Mouse (Mus musculus) fibroblast of lung, adult 2 months (primary cell): ENCODE measurements around the gene Sar1a.

ENCODE experiments used
- DNase-seq: peaks from one replicate; pipeline ENCODE4 v3.0.0-alpha.2; 2011; ENCODE audit warnings: low read depth

Sar1a gene

DNA sequence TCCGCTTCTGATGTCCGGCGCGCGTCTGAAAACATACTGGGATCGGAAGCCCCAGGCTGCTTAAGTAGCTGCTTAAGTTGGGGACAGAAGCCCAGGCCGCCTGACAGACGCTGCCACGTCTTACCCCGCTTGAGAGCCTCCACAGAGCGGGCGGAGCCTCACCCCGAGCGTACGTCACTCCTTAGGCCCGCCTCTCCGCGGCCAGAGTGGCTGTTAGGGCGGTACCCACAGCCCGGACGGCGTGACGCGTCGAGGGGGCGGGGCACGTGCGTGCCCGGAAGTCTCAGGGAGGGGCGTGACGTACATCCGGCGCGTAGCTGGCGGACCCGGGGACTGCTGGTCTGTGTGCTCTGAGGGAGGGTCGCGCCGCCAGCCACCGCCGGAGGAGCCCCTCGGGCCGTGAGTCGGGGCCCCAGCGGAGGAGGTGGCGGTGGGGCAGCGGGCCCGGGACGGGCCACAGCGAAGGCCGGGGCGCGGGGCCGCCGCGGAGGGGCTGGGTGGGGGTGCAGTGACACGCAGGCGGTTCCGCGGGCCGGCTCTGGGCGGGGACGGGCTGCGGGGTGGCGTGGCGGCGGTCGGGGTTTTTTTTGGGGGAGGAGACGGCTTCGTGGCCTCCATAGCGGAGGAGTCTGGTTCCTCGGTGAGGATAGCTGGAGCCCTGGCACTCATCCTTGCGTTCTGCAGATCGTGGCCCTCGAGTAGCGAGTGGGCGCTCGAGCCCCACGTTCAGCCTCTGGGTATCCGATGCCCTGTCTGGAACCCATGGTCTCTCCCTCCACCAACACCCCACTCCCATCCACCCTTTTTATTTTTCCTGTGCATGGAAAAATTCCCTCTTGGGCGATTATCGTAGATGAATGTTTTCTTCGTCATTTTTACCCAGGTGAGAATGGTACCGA lies at the start of gene Sar1a:
Sar1a (plus strand) TSS at position 285 of the 899 bp plus-strand sequence.
- DNase-seq = peak; percentile 95

DNA sequence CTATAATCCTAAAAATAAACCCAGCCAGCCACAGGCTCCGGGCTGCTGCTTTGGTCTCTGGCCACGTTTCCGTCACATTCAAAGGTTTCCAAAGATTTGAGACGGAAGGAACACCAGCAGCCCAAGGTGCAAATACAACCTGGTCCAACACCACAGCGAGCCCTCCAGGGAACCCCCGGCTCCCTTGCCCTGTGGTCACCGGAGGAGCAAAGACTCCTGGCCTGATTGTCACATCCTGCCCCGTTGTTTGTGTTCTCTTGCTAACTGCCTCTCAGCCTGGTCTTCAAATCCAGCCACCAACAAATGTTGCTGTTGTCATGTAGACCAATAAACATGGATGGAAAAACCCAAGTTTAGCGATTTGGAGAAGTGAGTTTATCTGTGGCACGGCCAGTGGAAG lies 47.7 kb upstream of the Sar1a start:
- DNase-seq = no peak

DNA sequence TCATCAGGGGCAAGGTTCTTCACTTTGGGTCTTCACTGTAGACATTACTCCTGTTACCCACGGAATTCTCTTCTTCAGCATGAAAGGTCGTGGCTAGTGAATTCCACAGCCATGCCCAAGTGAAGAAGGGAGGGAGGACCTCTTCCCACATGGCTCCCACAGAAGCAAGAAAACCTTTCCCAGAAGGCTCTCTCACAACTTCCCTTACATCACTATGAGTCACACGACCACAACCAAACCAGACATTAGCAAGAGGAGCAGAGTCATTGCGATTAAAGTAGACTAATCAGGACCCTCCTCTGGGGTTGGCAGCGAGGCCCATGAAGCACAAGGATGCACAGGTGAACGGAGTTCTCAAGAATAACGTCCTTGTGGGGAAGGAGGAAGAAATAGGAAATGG lies 43.0 kb upstream of the Sar1a start:
- no peak for DNase-seq

DNA sequence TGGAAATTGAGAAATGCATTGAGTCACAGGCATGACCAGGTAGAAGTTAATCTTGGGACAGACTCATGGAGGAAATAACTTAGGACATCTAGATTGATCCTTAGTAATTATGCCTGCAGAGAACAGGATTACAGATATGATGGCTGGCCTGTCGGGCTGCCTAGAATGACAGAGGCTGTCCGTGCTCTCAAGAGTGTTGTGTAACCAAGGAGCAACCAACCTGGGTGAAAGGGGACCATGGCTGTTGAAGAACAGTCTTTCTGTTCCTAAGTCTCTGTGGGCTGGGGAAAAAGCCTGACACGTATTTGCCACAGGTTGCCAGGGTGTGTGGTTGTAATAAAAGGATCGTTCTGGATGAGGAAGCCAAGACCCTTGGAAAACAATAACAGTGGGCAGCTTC lies 39.7 kb upstream of the Sar1a start:
- no peak for DNase-seq

DNA sequence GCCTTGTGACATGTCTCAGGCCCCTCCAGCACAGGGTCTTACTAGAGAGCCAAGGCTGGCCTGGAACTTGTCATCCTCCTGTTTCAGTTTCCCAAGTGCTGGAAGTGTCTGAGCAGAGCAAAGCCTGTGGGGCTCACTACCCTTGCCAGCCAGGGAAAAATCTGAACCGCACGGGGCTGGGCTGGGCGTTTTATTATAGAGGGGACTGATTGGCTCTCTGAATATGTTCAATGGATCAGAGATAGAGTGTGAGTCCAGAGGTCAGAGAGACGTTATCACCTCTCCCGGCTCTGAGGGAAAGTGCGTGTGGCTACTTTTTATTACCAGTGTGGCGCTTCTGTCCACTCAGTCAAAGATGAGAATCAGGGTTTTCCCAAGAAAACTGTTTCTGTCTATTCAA lies 33.5 kb upstream of the Sar1a start:
- no peak for DNase-seq

DNA sequence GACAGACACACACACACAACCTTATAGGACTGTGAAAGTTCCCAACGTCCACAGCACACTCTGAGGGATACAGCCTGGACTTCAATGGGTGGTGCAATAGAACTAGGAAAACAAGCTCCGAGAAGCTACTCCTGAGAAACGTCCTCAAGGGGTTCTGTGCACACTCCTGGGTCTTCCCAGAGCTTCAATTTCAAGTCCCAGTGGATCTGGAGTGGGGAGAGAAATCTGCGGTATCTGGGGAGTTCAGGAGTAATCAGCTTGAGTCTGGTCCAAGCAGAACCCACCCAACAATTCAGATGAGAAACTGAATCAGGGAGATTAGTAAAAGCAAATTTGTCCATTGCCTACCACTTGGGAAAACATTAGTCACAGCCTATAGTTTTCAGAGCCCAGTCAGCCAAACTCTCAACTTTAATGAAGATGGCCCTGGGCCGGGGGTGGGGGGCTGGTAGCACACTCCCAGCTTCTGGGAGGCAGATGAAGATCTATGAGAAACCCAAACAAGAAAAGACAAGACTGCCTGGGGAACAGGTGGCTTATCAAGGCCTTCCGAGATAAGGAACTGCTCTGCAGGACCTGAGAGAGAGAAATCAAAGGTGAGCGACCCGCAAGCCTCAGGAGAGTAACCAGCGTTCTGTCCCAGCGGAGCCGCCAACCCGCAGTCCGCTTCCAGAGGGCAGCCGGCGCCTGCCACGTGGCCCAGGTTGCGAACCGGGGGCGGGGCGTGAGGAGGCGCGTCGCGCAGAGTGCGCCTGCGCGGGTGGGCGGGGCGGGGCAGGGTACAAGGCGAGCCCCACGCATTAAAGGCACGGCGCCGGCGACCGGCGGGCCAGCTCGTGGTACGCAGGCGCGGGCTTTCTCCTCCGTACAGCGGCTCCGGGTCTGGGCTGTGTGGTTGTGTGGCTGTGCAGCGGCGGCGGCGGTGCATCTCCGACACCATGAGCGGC lies 32.0 kb upstream of the Sar1a start, which contains the start of gene Ppa1:
Ppa1 (plus strand) TSS at position 763 of the 947 bp plus-strand sequence.
- peak; percentile 53 for DNase-seq

DNA sequence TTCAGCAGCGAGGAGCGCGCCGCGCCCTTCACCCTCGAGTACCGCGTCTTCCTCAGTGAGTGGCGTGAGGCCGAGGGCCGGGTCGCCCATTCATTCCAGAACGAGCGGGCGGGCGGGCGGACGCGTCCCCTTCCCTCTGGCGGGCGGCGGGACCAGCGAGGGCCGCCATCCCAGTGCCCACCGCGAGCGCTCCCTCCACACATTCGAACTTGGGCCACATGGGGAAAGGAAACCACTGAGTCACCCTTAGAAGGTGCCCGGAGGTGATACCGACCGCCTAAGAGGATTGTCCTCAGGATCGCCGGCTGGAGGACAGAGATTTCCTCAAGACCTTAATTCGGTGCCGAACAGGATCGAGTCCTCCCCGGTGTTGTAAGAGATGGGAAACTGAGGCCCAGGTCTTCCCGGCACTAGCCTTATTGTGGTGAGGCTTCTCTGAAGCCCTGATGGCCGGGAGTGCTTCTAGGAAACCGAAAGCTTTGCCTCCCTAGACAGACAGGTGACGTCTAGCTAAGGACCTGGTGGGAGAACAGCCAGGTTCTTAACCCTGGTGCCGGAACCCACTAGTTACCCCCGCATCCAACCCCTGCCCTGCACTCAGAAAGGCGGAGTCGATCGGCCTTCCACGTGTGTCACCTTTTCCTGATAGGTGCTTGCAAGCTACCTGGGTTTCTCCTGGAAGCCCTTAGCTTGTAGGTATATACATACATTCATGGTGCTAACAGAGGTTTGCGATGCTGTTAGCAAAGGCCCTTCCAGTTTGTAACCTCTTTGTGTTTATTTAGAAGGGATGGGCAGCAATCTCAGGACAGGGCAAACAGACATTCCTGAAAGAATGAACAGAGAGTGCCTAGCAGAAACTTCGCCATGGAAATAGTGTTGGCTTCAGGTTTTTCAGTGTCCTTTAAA lies 31.1 kb upstream of the Sar1a start:
- no peak for DNase-seq

DNA sequence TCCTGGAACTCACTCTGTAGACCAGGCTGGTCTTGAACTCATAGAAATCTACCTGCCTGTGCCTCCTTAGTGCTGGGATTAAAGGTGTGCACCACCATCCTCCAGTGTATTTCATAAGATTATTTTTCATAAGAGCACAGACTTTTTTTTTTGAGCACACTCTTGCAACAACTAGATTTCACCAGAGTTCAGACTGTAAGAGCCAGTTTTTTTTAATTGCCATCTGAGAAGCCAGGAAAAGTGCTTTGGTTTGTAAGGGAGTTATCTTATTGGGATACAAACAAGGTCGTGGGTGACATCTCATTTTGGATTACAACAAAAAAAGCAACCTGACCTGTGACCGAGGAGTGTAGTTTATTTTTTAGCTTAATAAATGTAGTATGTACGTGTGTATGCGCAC lies 26.0 kb upstream of the Sar1a start:
- no peak for DNase-seq

DNA sequence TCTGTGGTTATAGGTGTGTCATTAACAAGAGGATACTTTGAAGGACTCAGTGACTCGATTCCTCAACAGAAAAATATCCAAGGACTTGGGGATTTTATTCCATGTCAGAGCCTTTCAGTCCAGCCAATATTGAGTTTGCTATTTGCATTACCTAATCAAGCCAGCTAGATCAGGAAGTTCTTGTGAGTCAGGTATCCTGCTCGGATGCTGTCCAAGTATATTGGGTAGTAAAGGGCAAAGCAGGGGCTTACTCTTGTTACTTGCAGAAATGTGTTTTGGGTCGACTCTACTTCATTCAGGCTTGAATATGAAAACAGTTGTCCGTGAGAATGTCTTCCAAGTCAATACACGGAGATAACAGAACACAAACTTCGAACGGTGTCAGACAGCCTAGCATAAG lies 25.4 kb upstream of the Sar1a start:
- DNase-seq = no peak

DNA sequence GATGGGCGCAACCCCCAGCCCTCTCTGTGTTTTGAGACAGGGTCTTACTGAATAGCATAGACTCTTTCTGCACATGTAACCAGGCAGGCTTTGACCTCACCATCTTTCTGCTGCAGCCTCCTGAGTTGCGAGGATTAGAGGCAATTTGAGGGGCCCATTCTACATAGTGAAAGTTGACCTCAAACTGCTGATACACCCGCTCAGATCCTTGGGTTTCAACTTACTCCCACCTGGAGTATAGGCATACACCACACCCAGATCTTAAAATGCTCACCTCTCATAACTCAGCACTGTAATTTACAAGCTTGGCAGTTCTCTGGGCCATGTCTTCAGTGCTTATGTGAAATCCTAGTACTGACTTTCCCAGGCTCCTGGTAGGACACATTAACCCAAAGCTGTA lies 24.9 kb upstream of the Sar1a start:
- no peak for DNase-seq

DNA sequence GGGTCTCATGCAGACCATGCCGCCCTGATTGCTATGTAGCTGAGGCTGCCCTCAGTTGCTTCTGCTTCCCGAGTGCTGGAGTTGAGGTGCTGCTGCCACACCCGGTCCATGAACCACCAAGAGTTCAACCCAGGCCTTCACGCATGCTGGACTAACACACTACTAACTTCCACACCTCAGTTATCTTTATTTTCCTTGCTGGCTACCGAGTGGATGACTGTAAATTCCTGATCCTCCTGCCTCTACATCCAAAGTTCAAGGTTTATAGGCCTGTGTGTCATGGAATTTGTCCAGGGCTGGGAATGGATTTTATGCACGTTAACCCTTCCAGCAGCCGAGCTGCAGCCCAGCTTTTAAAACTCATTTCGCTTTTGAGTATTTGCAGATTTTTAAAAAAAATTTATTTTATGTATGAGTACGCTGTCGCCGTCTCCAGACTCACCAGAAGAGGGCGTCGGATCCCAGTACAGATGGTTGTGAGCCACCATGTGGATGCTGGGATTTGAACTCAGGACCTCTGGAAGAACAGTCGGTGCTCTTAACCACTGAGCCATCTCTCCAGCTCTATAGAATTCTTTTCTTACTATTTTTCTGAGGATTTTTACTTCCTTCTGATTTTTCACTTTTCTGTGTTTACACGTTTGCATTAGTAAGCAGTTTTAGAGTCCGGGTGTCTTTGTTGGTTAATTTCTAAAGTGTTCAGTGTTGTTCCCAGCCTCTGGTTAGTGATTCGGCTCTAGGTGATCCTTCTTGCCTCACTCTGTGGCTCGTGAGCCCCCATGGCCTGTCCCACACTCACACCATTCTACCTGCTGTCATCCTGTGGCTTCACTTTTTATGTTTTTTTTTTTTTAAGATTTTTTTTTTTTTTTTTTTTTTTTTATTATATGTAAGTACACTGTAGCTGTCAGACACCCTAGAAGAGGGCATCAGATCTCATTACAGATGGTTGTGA lies 22.9 kb upstream of the Sar1a start:
- no peak for DNase-seq

DNA sequence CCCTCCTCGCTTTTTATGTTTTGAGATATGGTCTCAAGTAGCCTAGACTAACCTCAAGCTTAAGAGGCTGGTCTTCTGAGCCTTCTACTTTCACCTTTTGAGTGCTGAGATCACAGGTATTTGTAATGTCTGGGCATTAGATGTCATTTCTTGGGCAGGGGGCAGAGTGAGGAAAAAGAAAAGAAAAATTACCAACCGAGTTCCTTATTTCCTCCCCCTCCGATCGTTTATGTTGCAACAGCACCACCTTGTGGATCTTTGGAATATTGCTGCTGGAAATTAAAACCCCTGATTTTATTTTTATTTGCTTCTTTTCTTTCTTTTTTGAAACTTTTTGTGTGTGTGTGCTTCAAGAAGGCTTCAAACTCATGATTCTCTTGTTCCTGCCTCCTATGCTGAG lies 22.1 kb upstream of the Sar1a start:
- no peak for DNase-seq

DNA sequence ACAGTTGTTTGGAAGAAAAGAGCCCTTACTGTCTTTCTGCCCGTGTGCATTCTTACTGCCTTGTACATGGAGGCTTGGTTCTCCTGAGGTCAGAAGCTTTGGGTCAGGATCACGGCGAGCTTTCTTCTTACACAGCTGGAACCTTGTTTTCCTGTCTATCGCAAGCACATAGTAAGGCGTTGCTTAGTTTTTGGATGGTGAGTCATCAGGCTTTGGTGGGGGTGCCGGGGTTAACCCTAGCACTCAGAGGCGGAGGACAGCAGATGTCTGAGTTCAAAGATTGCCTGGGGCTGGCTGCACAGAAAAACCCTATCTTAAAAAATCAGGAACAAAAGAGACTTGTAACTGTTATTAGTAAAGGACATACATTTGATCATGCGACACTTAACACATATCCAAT lies 18.2 kb upstream of the Sar1a start:
- DNase-seq = peak; percentile 52

DNA sequence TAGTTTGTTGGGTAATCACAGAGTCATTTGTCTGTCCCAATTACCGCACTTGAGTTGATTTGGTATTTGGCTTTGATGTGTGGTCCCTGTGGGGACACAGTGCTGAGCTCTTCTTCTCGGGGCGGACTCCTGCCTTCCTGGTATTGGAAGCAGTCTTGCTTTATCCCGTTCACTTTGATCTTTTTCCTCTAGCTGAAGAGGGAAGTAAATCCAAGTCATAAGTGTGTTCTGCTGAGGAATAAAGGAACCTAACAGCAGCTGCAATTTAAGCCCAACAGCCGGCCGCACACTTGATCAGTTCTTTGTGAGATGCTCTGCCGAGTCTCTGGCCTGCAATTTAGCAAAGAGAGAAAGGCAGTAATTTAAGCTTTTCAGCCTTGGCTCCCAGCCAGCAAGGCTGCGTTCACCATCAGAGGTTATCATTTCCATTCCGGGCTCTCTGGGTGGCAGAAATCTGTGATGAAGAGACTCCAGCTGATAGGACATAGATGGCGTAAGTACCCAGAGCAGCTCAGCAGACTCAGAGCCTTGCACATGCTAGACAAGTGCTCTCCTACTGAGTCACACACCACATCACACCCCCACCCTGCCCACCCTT lies 17.6 kb upstream of the Sar1a start:
- no peak for DNase-seq

DNA sequence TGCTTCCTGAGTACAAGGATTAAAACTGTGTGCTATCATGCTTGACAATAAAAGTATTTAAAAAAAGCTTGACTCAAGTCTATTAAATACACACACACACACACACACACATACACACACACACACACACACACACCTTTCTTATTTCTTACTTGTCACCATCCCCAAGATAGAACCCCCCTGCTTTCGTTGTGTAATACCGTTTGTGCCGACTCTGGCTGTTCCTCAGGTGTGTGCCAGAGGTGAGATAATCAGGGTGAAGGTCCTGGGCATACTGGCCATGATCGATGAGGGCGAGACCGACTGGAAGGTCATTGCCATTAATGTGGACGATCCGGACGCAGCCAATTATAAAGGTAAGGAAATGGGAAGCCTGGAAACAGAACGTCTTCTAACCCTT lies 15.0 kb upstream of the Sar1a start:
- no peak for DNase-seq

DNA sequence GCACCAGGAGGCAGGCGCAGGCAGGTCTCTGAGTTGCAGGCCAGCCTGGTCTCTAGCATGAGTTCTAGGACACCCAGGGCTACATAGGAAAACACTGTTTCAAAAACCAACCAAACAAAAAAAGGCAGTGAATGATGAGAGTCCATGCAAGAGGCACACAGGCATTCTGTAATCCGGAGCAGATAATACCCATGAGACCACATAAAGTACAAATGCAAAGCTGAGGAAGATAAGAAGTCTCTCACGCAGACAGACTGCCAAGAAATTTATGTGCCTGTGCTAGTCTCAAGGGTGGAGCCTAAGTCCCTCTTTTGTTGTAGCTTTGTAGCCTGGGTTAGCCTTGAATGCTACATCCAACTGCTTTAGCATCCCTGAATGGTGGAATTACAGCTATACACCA lies 14.4 kb upstream of the Sar1a start:
- no peak for DNase-seq

DNA sequence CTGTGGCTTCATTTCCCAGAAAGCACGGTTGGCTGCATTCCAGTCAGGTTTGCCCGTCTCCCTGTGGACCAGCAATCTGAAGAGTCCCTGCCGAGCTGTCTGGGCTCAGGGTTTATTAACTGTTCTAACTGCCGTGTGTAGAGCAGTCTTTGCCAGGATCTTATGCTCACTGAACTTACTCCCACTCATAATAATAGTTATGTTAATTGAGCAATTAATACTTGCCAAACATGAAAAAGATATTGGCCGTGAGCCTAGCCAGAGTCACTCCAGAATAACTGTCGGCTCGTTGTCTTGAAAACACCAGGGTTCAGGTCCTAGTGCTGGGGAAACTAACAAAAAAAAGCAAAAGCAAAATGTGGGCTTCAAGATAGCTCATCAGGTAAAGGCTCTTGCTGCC lies 10.8 kb upstream of the Sar1a start:
- no peak for DNase-seq

DNA sequence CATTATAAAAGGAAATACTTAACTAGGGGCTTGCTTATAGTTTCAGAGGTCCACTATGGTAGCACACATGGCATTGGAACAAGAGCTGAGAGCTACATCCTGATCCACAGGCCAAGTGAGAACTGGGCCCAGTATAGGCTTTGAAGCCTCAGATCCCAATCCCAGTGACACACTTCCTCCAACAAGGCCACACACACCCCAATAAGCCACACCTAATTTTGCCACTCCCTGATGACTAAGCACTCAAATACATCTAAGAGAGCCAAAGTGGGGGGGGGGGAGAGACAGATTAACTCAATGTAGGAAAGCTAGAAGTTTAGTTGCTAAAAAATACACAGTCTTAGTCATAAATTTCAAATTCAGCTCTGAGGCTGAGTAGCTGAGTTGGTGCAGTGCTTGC lies 10.2 kb upstream of the Sar1a start:
- DNase-seq = no peak

DNA sequence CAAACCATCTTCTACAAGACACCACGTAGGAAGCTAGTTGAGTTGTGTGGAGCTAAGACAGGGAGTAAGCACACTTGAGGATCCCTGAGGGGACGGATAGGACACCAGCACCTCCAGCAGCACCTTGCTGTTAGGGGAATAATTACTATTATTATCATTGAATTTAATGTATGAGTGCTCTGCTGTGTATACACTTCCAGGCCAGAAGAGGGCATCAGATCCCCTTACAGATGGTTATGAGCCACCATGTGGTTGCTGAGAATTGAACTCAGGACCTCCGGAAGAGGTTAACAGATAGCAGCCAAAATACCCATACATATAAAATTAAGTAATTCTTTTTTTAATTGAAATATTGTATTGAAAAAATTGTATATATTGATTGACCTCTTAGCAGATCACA lies 9.3 kb upstream of the Sar1a start:
- DNase-seq = no peak

DNA sequence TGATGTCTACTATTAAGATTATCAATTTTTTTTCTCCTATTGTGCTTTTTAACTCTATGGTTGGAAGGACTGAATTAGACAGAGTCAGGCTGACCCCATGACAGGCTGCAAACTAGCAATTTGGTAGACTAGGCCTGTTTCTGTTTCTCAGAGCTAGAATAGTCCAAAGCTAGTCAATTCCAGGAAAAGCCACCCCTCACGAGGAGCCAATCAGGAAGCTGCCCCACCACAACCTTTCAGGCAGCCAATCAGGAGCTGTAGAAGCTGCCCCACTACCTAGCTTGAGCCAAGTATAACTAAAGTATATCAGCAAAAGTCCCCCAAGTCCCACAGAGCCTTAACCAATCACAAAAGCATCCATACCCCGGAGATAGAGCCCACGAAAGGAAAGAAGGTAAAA lies 4.2 kb upstream of the Sar1a start:
- no peak for DNase-seq
